Mouse (Mus musculus): ENCODE data around the gene Fbxo41.
"Not testable (repeated sequence)": the region's sequence is repeated elsewhere in the genome, so short reads cannot be mapped to it uniquely, and the experiment has no call there.

Gene Fbxo41

GRCm38 (mm10) chr6:85491606-85492005 is 11.2 kb downstream of the Fbxo41 start:
- in situ Hi-C loops (cut with MboI) = no loop called here

GRCm38 (mm10) chr6:85490252-85490651 is 12.5 kb downstream of the Fbxo41 start:
- in situ Hi-C loops (cut with MboI) = no loop called here

GRCm38 (mm10) chr6:85489717-85490116 is 13.1 kb downstream of the Fbxo41 start:
- in situ Hi-C loops (cut with MboI) = no loop called here

GRCm38 (mm10) chr6:85488510-85488909 is 14.3 kb downstream of the Fbxo41 start:
- in situ Hi-C loops (cut with MboI) = no loop called here

GRCm38 (mm10) chr6:85485738-85486137 is 17.1 kb downstream of the Fbxo41 start:
- in situ Hi-C loops (cut with MboI) = no loop called here

GRCm38 (mm10) chr6:85483843-85484721 is 18.7 kb downstream of the Fbxo41 start:
- in situ Hi-C loops (cut with MboI) = no loop called here

GRCm38 (mm10) chr6:85480685-85481084 is 22.1 kb downstream of the Fbxo41 start:
- in situ Hi-C loops (cut with MboI) = no loop called here

GRCm38 (mm10) chr6:85479979-85480378 is 22.8 kb downstream of the Fbxo41 start:
- in situ Hi-C loops (cut with MboI) = no loop called here

GRCm38 (mm10) chr6:85478416-85478815 is 24.4 kb downstream of the Fbxo41 start:
- in situ Hi-C loops (cut with MboI) = no loop called here

- in situ Hi-C loops (cut with MboI) = no loop called here
Observed at GRCm38 (mm10) chr6:85477366-85477917, 25.4 kb downstream of the Fbxo41 start.

- in situ Hi-C loops (cut with MboI) = no loop called here
Observed at GRCm38 (mm10) chr6:85475581-85475980, 27.2 kb downstream of the Fbxo41 start.

GRCm38 (mm10) chr6:85472542-85472941 is 30.3 kb downstream of the Fbxo41 start:
- in situ Hi-C loops (cut with MboI) = no loop called here

- in situ Hi-C loops (cut with MboI) = no loop called here
Observed at GRCm38 (mm10) chr6:85471962-85472361, 30.8 kb downstream of the Fbxo41 start.

GRCm38 (mm10) chr6:85469660-85470430 is 32.9 kb downstream of the Fbxo41 start:
- in situ Hi-C loops (cut with MboI) = no loop called here

GRCm38 (mm10) chr6:85465381-85465780 is 37.4 kb downstream of the Fbxo41 start:
- in situ Hi-C loops (cut with MboI) = no loop called here

GRCm38 (mm10) chr6:85459621-85460020 is 43.2 kb downstream of the Fbxo41 start:
- in situ Hi-C loops (cut with MboI) = no loop called here

GRCm38 (mm10) chr6:85452816-85453215 is 50.0 kb downstream of the Fbxo41 start:
- in situ Hi-C loops (cut with MboI) = no loop called here

- in situ Hi-C loops (cut with MboI) = no loop called here
Observed at GRCm38 (mm10) chr6:85452411-85452665, 50.5 kb downstream of the Fbxo41 start.

- in situ Hi-C loops (cut with MboI) = no loop called here
Observed at GRCm38 (mm10) chr6:85451664-85452410, 51.0 kb downstream of the Fbxo41 start, which contains the start of gene Pradc1. Gene Pradc1 (minus strand): TSS chr6:85451970.

GRCm38 (mm10) chr6:85450697-85451663 is 51.8 kb downstream of the Fbxo41 start, which contains the start of gene Cct7:
Gene Cct7 (plus strand): TSS chr6:85451514.
- in situ Hi-C loops (cut with MboI) = no loop called here

GRCm38 (mm10) chr6:85450140-85450539 is 52.7 kb downstream of the Fbxo41 start:
- in situ Hi-C loops (cut with MboI) = not testable (repeated sequence)
